9 mouse cellular contexts compared by ENCODE assay signal in the genomic region with DNA sequence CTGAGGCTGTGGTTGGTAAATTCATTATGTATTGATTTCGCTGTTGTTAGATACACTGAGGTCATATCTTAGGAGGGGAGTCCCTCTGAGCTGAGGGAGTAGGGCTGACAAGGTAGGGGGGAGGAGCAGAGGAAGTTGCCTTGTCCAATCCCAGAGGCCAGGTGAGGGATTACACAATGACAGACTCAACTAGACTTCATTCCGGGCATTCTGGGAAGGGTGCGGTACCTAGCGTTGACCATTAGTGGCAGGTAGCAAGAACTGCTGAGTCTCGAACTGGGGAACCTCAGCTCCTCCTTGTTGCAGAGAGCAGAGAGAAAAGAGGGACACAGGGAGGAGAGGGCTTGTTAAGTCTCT. TPM values are rescaled to one million over a fixed set of nuclear protein-coding genes. Genes with fewer than 3 reads are reported as not detected.
A peak's percentile ranks its signal among the peaks of the same experiment; 100 is the strongest.
DNase-seq lines count a peak whose midpoint lies in the region; ATAC-seq and TF ChIP-seq lines count a peak whose summit lies in the region.
"Had no signal": no experiment of that assay in that cellular context is flagged by ENCODE, and none has a peak within 500 bp of the region (broad histone marks: within the 10 kb centered on the region; RNA-seq: fewer than 3 reads in every experiment).

No protein-coding gene starts in this region.

- H3K9ac ChIP-seq in forebrain, embryonic 15.5 days (replicated peaks): peak overlapping the region; percentile 43
- no peak overlapping the region for H3K9ac ChIP-seq in liver, embryonic 15.5 days
- peak overlapping the region; percentile 2; the same call in 1 of the 2 replicates for H3K9ac ChIP-seq in stomach, embryonic 15.5 days

- TF ChIP-seq CTCF in lung, adult 2 months (IDR thresholded peaks at IDR 0.05; ENCODE audit: insufficient read depth, low read length): no peak

- no peaks in the 10 kb centered on the region for H3K36me3 ChIP-seq in forebrain, embryonic 15.5 days
- no peaks in the 10 kb centered on the region for H3K36me3 ChIP-seq in liver, embryonic 15.5 days (replicated peaks)
- no peaks in the 10 kb centered on the region for H3K36me3 ChIP-seq in stomach, embryonic 15.5 days

- DNase-seq in lung, adult 2 months: no peak
- no peak for DNase-seq in lung, postnatal 10 days
- DNase-seq in left cerebral cortex, postnatal 36 days (ENCODE audit: low spot score in 2 of 2): no peak
- DNase-seq in left cerebral cortex, postnatal 10 days (ENCODE audit: extremely low spot score in 1 of 2, low spot score in 2 of 2): no peak
- DNase-seq in gastrocnemius, postnatal 25 days: no peak

- H3K4me3 ChIP-seq in lung, adult 2 months (replicated peaks; ENCODE audit: extremely low read depth, low read depth, low read length): peak overlapping the region; percentile 66
- H3K4me3 ChIP-seq in forebrain, embryonic 15.5 days: peak overlapping the region; percentile 43
- H3K4me3 ChIP-seq in liver, embryonic 15.5 days (replicated peaks): peak overlapping the region; percentile 46; the same call in 1 of the 2 replicates
- peak overlapping the region; percentile 44 for H3K4me3 ChIP-seq in stomach, embryonic 15.5 days (replicated peaks)
- H3K4me3 ChIP-seq: myocyte had no signal

- 35% methylated on average over 5 of the region's 5 CpGs for WGBS in lung, adult 2 months
- WGBS in forebrain, embryonic 15.5 days: 12% methylated on average over 5 of the region's 5 CpGs
- 43% methylated on average over 5 of the region's 5 CpGs for WGBS in liver, embryonic 15.5 days (ENCODE audit: insufficient replicate concordance)
- 18% methylated on average over 5 of the region's 5 CpGs for WGBS in stomach, embryonic 15.5 days

- H3K27me3 ChIP-seq in forebrain, embryonic 15.5 days: no peaks in the 10 kb centered on the region
- H3K27me3 ChIP-seq in liver, embryonic 15.5 days: peaks cover 37% of the 10 kb centered on the region
- H3K27me3 ChIP-seq in stomach, embryonic 15.5 days (replicated peaks): no peaks in the 10 kb centered on the region; the same call in 1 of the 2 replicates

- no peaks in the 10 kb centered on the region; the same call in 1 of the 2 replicates for H3K4me1 ChIP-seq in lung, adult 2 months (ENCODE audit: control insufficient read depth, insufficient read depth, low read length)
- peaks cover 12% of the 10 kb centered on the region for H3K4me1 ChIP-seq in forebrain, embryonic 15.5 days
- peaks cover 14% of the 10 kb centered on the region for H3K4me1 ChIP-seq in liver, embryonic 15.5 days (replicated peaks)
- peaks cover 15% of the 10 kb centered on the region for H3K4me1 ChIP-seq in stomach, embryonic 15.5 days

- TF ChIP-seq POLR2A in lung, adult 2 months (IDR thresholded peaks at IDR 0.05; ENCODE audit: borderline replicate concordance, extremely low read depth, low read depth, low read length): no peak

- H3K4me2 ChIP-seq in forebrain, embryonic 15.5 days (replicated peaks): peak overlapping the region; percentile 62
- peak overlapping the region; percentile 70 for H3K4me2 ChIP-seq in liver, embryonic 15.5 days
- peak overlapping the region; percentile 82 for H3K4me2 ChIP-seq in stomach, embryonic 15.5 days

- no peaks in the 10 kb centered on the region for H3K9me3 ChIP-seq in forebrain, embryonic 15.5 days
- no peaks in the 10 kb centered on the region for H3K9me3 ChIP-seq in liver, embryonic 15.5 days (replicated peaks)
- H3K9me3 ChIP-seq in stomach, embryonic 15.5 days: no peaks in the 10 kb centered on the region

- no peak; the same call in 1 of the 2 replicates for ATAC-seq in forebrain, embryonic 15.5 days (replicated peaks)
- no peak for ATAC-seq in liver, embryonic 15.5 days (ENCODE audit: insufficient read depth)
- ATAC-seq in stomach, embryonic 15.5 days (ENCODE audit: insufficient read depth, low FRiP score, low read depth): no peak

- H3K27ac ChIP-seq in forebrain, embryonic 15.5 days (replicated peaks): no peak overlapping the region
- H3K27ac ChIP-seq in liver, embryonic 15.5 days (replicated peaks): no peak overlapping the region
- H3K27ac ChIP-seq in stomach, embryonic 15.5 days: no peak overlapping the region

- intact Hi-C loops in left cerebral cortex, postnatal 36 days (cut with DNase I): no loop called here
- intact Hi-C loops in left cerebral cortex, postnatal 10 days (cut with DNase I): no loop called here

RNA-seq across cellular contexts. Expression of gene Aloxe3, which starts 7.8 kb away (rescaled TPM):
- polyA plus RNA-seq in lung, adult 2 months (2012; rRNA removed): 2.6 and 23.9 TPM in 2 replicates
- polyA plus RNA-seq in forebrain, embryonic 15.5 days (2015; fragmentation: Nextera tagmentation; extraction: Ambion mirVana): 2.2 and 3.6 TPM in 2 replicates
- polyA plus RNA-seq in liver, embryonic 15.5 days (2015; fragmentation: Nextera tagmentation; extraction: Ambion mirVana): 0.13 TPM in 1 of 2 replicates, not detected in the other
- polyA plus RNA-seq in stomach, embryonic 15.5 days (2015; fragmentation: Nextera tagmentation; extraction: Ambion mirVana): 0.27 and 1.2 TPM in 2 replicates
- 1 to 10 TPM; 4.3 to 6.8 TPM for total RNA-seq in left cerebral cortex, postnatal 36 days (2021)
- total RNA-seq in left cerebral cortex, postnatal 10 days (2021): 1 to 10 TPM; 8.6 to 10.0 TPM
- total RNA-seq in gastrocnemius, postnatal 25 days (2021): not detected

RNA-seq across cellular contexts. Expression of gene 9130213A22Rik, which starts 11.2 kb away (rescaled TPM):
- 1.1 and 1.2 TPM in 2 replicates for polyA plus RNA-seq in lung, adult 2 months (2012; rRNA removed)
- polyA plus RNA-seq in forebrain, embryonic 15.5 days (2015; fragmentation: Nextera tagmentation; extraction: Ambion mirVana): 0.31 and 0.38 TPM in 2 replicates
- polyA plus RNA-seq in liver, embryonic 15.5 days (2015; fragmentation: Nextera tagmentation; extraction: Ambion mirVana): 0.07 TPM in 1 of 2 replicates, not detected in the other
- polyA plus RNA-seq in stomach, embryonic 15.5 days (2015; fragmentation: Nextera tagmentation; extraction: Ambion mirVana): 0.37 TPM in 2 replicates
- total RNA-seq in left cerebral cortex, postnatal 36 days (2021): under 1 TPM; 0.52 to 0.75 TPM
- under 1 TPM; 0.51 to 0.64 TPM for total RNA-seq in left cerebral cortex, postnatal 10 days (2021)
- total RNA-seq in gastrocnemius, postnatal 25 days (2021): under 1 TPM in 1 of 2 experiments, not detected in 1; 0.21 TPM

RNA-seq across cellular contexts. Expression of gene Hes7, which starts 13.3 kb away (rescaled TPM):
- polyA plus RNA-seq in lung, adult 2 months (2012; rRNA removed): 0.25 and 0.95 TPM in 2 replicates
- 0.42 and 0.46 TPM in 2 replicates for polyA plus RNA-seq in forebrain, embryonic 15.5 days (2015; fragmentation: Nextera tagmentation; extraction: Ambion mirVana)
- 0.12 and 0.18 TPM in 2 replicates for polyA plus RNA-seq in liver, embryonic 15.5 days (2015; fragmentation: Nextera tagmentation; extraction: Ambion mirVana)
- 0.76 and 1.0 TPM in 2 replicates for polyA plus RNA-seq in stomach, embryonic 15.5 days (2015; fragmentation: Nextera tagmentation; extraction: Ambion mirVana)
- total RNA-seq in left cerebral cortex, postnatal 36 days (2021): 1 to 10 TPM in 1 of 2 experiments, under 1 TPM in 1; 0.79 to 1.3 TPM
- under 1 TPM; 0.57 to 0.73 TPM for total RNA-seq in left cerebral cortex, postnatal 10 days (2021)
- not detected for total RNA-seq in gastrocnemius, postnatal 25 days (2021)

RNA-seq across cellular contexts. Expression of gene Alox12b, which starts 23.2 kb away (rescaled TPM):
- polyA plus RNA-seq in lung, adult 2 months (2012; rRNA removed): 43.9 TPM in 1 of 2 replicates, not detected in the other
- polyA plus RNA-seq in forebrain, embryonic 15.5 days (2015; fragmentation: Nextera tagmentation; extraction: Ambion mirVana): not detected in 2 replicates
- not detected in 2 replicates for polyA plus RNA-seq in liver, embryonic 15.5 days (2015; fragmentation: Nextera tagmentation; extraction: Ambion mirVana)
- polyA plus RNA-seq in stomach, embryonic 15.5 days (2015; fragmentation: Nextera tagmentation; extraction: Ambion mirVana): 4.2 and 11.5 TPM in 2 replicates
- total RNA-seq in left cerebral cortex, postnatal 36 days (2021): 1 to 10 TPM; 6.0 to 6.1 TPM
- total RNA-seq in left cerebral cortex, postnatal 10 days (2021): under 1 TPM; 0.45 to 0.69 TPM
- total RNA-seq in gastrocnemius, postnatal 25 days (2021): under 1 TPM in 1 of 2 experiments, not detected in 1; 0.18 TPM
- polyA plus RNA-seq: myocyte had no signal

RNA-seq across cellular contexts. Expression of gene Per1, which starts 38.5 kb away (rescaled TPM):
- polyA plus RNA-seq in lung, adult 2 months (2012; rRNA removed): 36.8 and 78.5 TPM in 2 replicates
- polyA plus RNA-seq in forebrain, embryonic 15.5 days (2015; fragmentation: Nextera tagmentation; extraction: Ambion mirVana): 7.6 and 8.2 TPM in 2 replicates
- 6.4 and 7.6 TPM in 2 replicates for polyA plus RNA-seq in liver, embryonic 15.5 days (2015; fragmentation: Nextera tagmentation; extraction: Ambion mirVana)
- 15.4 and 20.3 TPM in 2 replicates for polyA plus RNA-seq in stomach, embryonic 15.5 days (2015; fragmentation: Nextera tagmentation; extraction: Ambion mirVana)
- total RNA-seq in left cerebral cortex, postnatal 36 days (2021): 100 to 1,000 TPM; 106 to 122 TPM
- 10 to 100 TPM; 71.2 to 83.9 TPM for total RNA-seq in left cerebral cortex, postnatal 10 days (2021)
- total RNA-seq in gastrocnemius, postnatal 25 days (2021): 10 to 100 TPM; 21.0 to 50.8 TPM
